Mouse (Mus musculus) neural tube, embryonic 15.5 days (tissue): ENCODE results near the gene Evi2a. TPM values are rescaled to one million over a fixed set of nuclear protein-coding genes. Genes with fewer than 3 reads are reported as not detected.

Source experiments
- ATAC-seq: fragments of 200-750 bp; cut with Nextera tagmentation; 2 replicates; pipeline ENCODE4 v1.8.0; 2017; ENCODE audit warnings: mild to moderate bottlenecking, moderate TSS enrichment, moderate library complexity; ENCODE audit not compliant: low FRiP score
- H3K27ac ChIP-seq: fragments of 300-500 bp; sonication (generic); replicated peaks from 2 replicates; pipeline ENCODE4 v1.5.1; 2015; ENCODE audit warnings: mild to moderate bottlenecking, inconsistent platforms
- H3K27me3 ChIP-seq: fragments of 300-500 bp; sonication (generic); replicated peaks from 2 replicates; pipeline ENCODE4 v1.6.1; 2015; ENCODE audit warnings: inconsistent platforms
- H3K36me3 ChIP-seq: fragments of 300-500 bp; sonication (generic); 2 replicates; pipeline ENCODE4 v1.6.1; 2015; ENCODE audit warnings: inconsistent platforms
- H3K4me1 ChIP-seq: fragments of 300-500 bp; sonication (generic); 2 replicates; pipeline ENCODE4 v1.6.1; 2015; ENCODE audit warnings: inconsistent platforms
- H3K4me2 ChIP-seq: fragments of 300-500 bp; sonication (generic); 2 replicates; pipeline ENCODE4 v1.6.1; 2015; ENCODE audit warnings: inconsistent platforms, mild to moderate bottlenecking, moderate library complexity
- H3K4me3 ChIP-seq: fragments of 300-500 bp; sonication (generic); replicated peaks from 2 replicates; pipeline ENCODE4 v1.5.1; 2015; ENCODE audit warnings: mild to moderate bottlenecking, inconsistent platforms
- H3K9ac ChIP-seq: fragments of 300-500 bp; sonication (generic); replicated peaks from 2 replicates; pipeline ENCODE4 v1.6.1; 2015; ENCODE audit warnings: mild to moderate bottlenecking, inconsistent platforms
- H3K9me3 ChIP-seq: fragments of 300-500 bp; sonication (generic); replicated peaks from 2 replicates; pipeline ENCODE4 v1.6.1; 2016; ENCODE audit warnings: inconsistent platforms
- WGBS: fragments of 180-500 bp; shearing (Covaris S2); methylation state at CpG from one replicate; pipeline ENCODE4 v1.1.7; 2015; ENCODE audit warnings: mixed read lengths; 5-methylcytosine and 5-hydroxymethylcytosine counted together
- polyA plus RNA-seq: library from polyadenylated mRNA; unstranded; fragments of >200 nt; fragmentation: Nextera tagmentation; extraction: Ambion mirVana; gene quantifications from 2 replicates; pipeline ENCODE4 v1.2.1, GENCODE M21; 2015

Gene Evi2a
- polyA plus RNA-seq, 1 experiment from 2014 or later, result 2.8 TPM

DNA sequence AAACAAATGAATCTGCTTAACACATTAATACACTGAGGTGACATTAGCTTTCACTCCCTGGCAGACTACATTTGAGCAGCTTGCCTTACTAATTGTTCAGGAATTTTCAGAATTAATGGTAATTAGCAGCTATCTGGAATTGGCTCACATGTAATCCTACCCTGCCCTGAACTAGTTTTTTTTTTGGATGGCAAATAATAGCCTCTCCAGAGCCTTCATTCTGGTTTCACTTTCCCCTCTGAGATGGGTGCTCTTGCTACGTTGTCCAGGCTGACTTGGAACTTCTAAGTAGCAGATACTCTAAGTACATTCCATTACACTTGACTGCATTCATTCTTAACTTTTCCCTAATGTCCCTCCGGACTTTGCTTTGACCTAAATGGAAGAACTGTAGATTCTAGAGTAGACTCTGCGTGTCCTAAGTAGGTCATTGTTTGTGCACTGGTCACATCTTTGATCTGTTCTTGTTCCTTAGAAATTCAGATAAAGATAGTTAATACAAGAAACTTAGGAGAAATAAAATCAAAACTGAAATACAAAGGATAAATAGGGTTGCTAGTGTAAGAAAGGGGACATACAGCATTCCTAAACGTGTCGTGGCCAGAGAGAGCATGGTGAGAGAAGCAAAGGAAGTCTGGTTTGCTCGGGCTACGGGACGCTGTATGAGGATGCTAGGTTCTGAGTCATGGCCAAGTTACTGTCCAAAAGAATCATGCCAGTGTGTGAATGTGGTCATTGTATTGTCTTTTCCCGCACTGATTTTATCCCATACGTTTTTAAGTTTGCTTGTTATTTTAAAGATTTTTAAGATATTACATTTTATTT lies 35.2 kb downstream of the Evi2a start:
- no peak overlapping the region for H3K9ac ChIP-seq
- no peaks in the 10 kb centered on the region for H3K27me3 ChIP-seq
- no peak overlapping the region for H3K4me2 ChIP-seq
- no peak overlapping the region for H3K4me3 ChIP-seq
- ATAC-seq, result no peak
- H3K9me3 ChIP-seq, result no peaks in the 10 kb centered on the region
- WGBS, result 77% methylated on average over 10 of the region's 10 CpGs
- peaks cover 4% of the 10 kb centered on the region; the same call in 1 of the 2 replicates for H3K4me1 ChIP-seq
- no peak overlapping the region for H3K27ac ChIP-seq
- H3K36me3 ChIP-seq, result no peaks in the 10 kb centered on the region

DNA sequence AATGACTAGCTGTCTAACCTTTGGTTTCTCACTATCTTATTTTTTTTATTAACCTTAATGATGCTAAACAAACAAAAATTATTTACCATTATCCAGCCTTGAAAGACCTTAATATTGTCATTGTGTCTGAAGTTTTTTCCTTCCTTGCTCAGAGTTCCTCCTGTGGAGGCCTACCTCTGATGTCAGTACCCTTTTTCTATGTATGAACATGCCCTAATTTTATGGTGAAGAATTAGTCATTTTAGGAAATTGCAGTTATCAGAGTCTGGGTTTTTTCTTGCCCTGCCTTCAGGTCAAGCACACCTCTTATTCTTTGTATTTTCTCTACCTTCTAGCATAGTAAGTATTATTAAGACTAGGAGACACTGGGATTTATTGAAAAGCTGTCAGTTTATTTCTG lies 45.7 kb downstream of the Evi2a start:
- H3K36me3 ChIP-seq, result peaks cover 8% of the 10 kb centered on the region
- no peak for ATAC-seq

DNA sequence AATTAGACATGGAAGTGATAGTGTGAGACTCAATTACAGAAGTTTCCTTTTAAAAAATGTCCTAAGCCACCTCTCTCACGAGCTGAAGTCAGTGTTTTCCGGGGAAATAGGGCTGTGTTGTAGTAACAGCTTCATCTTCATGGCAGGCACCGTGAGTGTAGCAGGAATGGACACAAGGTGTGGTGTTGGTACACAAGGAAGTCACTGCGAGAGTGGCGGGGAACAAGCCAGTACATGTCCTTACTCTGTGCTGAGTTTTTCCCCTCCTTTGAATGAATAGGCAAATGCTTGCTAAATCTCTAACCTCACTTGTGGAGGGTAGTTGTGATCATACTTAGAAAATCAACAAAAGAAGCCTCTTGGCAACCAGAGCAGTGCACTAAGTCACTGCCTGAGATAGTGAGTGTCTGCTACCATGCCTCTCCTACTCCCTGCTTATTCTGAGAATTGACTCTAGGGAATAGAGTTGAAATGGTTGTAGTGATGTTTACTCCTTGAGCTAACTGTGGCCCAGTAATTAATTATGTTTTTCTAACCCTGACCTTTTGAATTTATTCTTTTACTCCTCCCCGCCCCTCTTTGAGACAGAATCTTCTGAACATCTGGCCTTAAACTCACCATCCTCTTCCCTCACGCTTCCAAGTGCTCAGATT lies 46.4 kb downstream of the Evi2a start:
- H3K4me3 ChIP-seq, result no peak overlapping the region
- H3K4me2 ChIP-seq, result no peak overlapping the region
- H3K36me3 ChIP-seq, result peaks cover 10% of the 10 kb centered on the region
- no peak overlapping the region for H3K9ac ChIP-seq
- 89% methylated on average over 7 of the region's 7 CpGs for WGBS
- H3K9me3 ChIP-seq, result no peaks in the 10 kb centered on the region
- H3K4me1 ChIP-seq, result no peaks in the 10 kb centered on the region
- H3K27ac ChIP-seq, result no peak overlapping the region
- no peaks in the 10 kb centered on the region for H3K27me3 ChIP-seq
- no peak for ATAC-seq

More for the DNA sequence above, 45.7 kb downstream of the Evi2a start:
- Histone ChIP-seq H3K27me3 (no peaks in the 10 kb centered on the region), H3K27ac (no peak overlapping the region), H3K4me2 (no peak overlapping the region), H3K9me3 (no peaks in the 10 kb centered on the region), H3K9ac (no peak overlapping the region), H3K4me3 (no peak overlapping the region), H3K4me1 (no peaks in the 10 kb centered on the region)

DNA sequence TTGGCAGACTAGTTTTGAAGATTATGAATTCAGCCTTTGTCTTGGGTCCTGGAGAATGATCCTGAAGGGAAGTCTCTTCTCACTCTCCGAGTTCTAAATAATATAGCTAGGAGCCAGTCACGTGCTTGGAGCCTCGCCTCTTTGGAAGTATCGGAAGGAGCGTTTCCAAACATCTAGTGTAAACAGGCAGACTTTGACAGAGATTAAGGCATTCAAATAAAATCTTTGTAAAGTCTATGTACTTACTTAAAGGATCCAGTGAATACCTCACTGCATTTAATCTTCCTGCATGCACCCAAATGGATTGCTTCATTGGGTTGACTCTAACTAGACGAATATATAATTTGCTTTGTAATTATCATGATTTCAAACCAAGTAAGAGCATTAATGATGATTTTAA lies 47.0 kb downstream of the Evi2a start:
- Histone ChIP-seq H3K4me3 (no peak overlapping the region), H3K36me3 (peaks cover 10% of the 10 kb centered on the region), H3K27ac (no peak overlapping the region), H3K9ac (no peak overlapping the region), H3K4me2 (no peak overlapping the region), H3K27me3 (no peaks in the 10 kb centered on the region), H3K4me1 (no peaks in the 10 kb centered on the region), H3K9me3 (no peaks in the 10 kb centered on the region)
- 95% methylated on average over 6 of the region's 6 CpGs for WGBS
- no peak for ATAC-seq

Other genes with a start within 250 kb of the Evi2a start
- not detected in 2 replicates for gene Gm9964, start 233.7 kb downstream of the Evi2a start, polyA plus RNA-seq
- gene Nf1, start 190.9 kb downstream of the Evi2a start, polyA plus RNA-seq, result 5.4 and 5.6 TPM in 2 replicates
- 12.6 and 14.5 TPM in 2 replicates for gene Omg, start 26.5 kb downstream of the Evi2a start, polyA plus RNA-seq
- 0.40 and 2.5 TPM in 2 replicates for gene Evi2b, start 6.8 kb downstream of the Evi2a start, polyA plus RNA-seq
- gene Evi2, start within 50 bp of the Evi2a start, polyA plus RNA-seq, result 0.58 and 0.83 TPM in 2 replicates
- gene Rab11fip4, start 60.6 kb upstream of the Evi2a start, polyA plus RNA-seq, result 23.1 and 24.1 TPM in 2 replicates